20 mouse cellular contexts compared by ENCODE assay signal in the genomic region with DNA sequence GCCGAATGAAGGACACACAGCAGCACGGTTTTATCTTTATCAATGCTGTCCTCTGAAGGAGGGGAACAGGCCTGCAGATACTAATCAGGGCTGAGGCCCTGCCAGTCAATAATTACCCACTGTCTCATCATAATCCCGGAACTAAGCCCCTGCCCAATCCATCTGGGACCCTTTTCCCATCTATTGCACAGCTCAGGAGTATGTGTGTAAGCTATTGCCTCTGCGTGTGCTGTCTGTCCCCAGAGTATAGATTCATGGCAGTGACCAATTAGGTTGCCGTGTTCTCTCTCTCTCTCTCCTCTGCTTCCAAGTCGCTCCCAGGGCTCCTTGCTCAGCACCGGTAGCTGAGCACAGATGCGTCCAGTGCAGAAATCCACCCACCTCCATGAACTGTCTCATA.
DNase-seq lines count a peak whose midpoint lies in the region; ATAC-seq lines count a peak whose summit lies in the region.
"Had no signal": no experiment of that assay in that cellular context is flagged by ENCODE, and none has a peak within 500 bp of the region (broad histone marks: within the 10 kb centered on the region; RNA-seq: fewer than 3 reads in every experiment).

No protein-coding gene starts in this region.

- H3K36me3 ChIP-seq in neural tube, embryonic 11.5 days (ENCODE audit: control insufficient read depth, insufficient read depth, low read length) = no peaks in the 10 kb centered on the region
- no peaks in the 10 kb centered on the region for H3K36me3 ChIP-seq in hindbrain, embryonic 13.5 days
- H3K36me3 ChIP-seq in midbrain, embryonic 13.5 days = no peaks in the 10 kb centered on the region
- H3K36me3 ChIP-seq: limb, embryonic 15.5 days; liver, embryonic 15.5 days had no signal

- DNase-seq in neural tube, embryonic 11.5 days (ENCODE audit: low spot score) = peak; percentile 40
- DNase-seq in neural tube, embryonic 10.5 days (ENCODE audit: extremely low spot score, low spot score) = no peak
- DNase-seq in retina, postnatal 1 day = peak; percentile 90
- DNase-seq in left cerebral cortex, postnatal 36 days (ENCODE audit: low spot score in 2 of 2) = no peak
- no peak for DNase-seq in frontal cortex, adult 2 months (ENCODE audit: extremely low spot score in 1 of 2, low spot score in 1 of 2)
- no peak for DNase-seq in cerebellum, adult 11-12 months
- DNase-seq: adrenal gland, postnatal 10 days; cerebellum, adult 11 months; cerebellum, postnatal 14 days; heart, postnatal 14 days; right cerebral cortex, postnatal 25 days; thymus, postnatal 36 days had no signal

- 84% methylated on average over 8 of the region's 8 CpGs for WGBS in neural tube, embryonic 11.5 days
- WGBS in hindbrain, embryonic 13.5 days = 30% methylated on average over 8 of the region's 8 CpGs
- WGBS in midbrain, embryonic 13.5 days = 30% methylated on average over 8 of the region's 8 CpGs

- H3K4me2 ChIP-seq in neural tube, embryonic 11.5 days (ENCODE audit: low read depth) = no peak overlapping the region
- no peak overlapping the region for H3K4me2 ChIP-seq in hindbrain, embryonic 13.5 days
- 0 out of 2 replicates have a peak overlapping the region, but pooled peaks have one; percentile 19 for H3K4me2 ChIP-seq in midbrain, embryonic 13.5 days (replicated peaks)
- H3K4me2 ChIP-seq: forebrain, embryonic 13.5 days; heart, embryonic 11.5 days; limb, embryonic 15.5 days; liver, embryonic 15.5 days had no signal

- no peak overlapping the region for H3K9ac ChIP-seq in neural tube, embryonic 11.5 days (ENCODE audit: low read length)
- H3K9ac ChIP-seq in hindbrain, embryonic 13.5 days = no peak overlapping the region
- no peak overlapping the region for H3K9ac ChIP-seq in midbrain, embryonic 13.5 days (replicated peaks)
- H3K9ac ChIP-seq: forebrain, embryonic 13.5 days; limb, embryonic 15.5 days; liver, embryonic 15.5 days had no signal

- H3K4me1 ChIP-seq in neural tube, embryonic 11.5 days (ENCODE audit: control insufficient read depth, insufficient read depth, low read length) = no peaks in the 10 kb centered on the region
- peaks cover 16% of the 10 kb centered on the region for H3K4me1 ChIP-seq in hindbrain, embryonic 13.5 days (replicated peaks)
- peaks cover 13% of the 10 kb centered on the region for H3K4me1 ChIP-seq in midbrain, embryonic 13.5 days (replicated peaks)
- H3K4me1 ChIP-seq: limb, embryonic 15.5 days; liver, embryonic 15.5 days had no signal

- H3K9me3 ChIP-seq in neural tube, embryonic 11.5 days (ENCODE audit: control insufficient read depth, low read length) = no peaks in the 10 kb centered on the region
- no peaks in the 10 kb centered on the region for H3K9me3 ChIP-seq in hindbrain, embryonic 13.5 days
- H3K9me3 ChIP-seq in midbrain, embryonic 13.5 days = no peaks in the 10 kb centered on the region
- H3K9me3 ChIP-seq: forebrain, embryonic 13.5 days; limb, embryonic 15.5 days; liver, embryonic 15.5 days had no signal

- H3K27ac ChIP-seq in neural tube, embryonic 11.5 days (ENCODE audit: low read depth, low read length) = no peak overlapping the region
- 0 out of 2 replicates have a peak overlapping the region, but pooled peaks have one; percentile 50 for H3K27ac ChIP-seq in hindbrain, embryonic 13.5 days
- H3K27ac ChIP-seq in midbrain, embryonic 13.5 days = 0 out of 2 replicates have a peak overlapping the region, but pooled peaks have one; percentile 39
- H3K27ac ChIP-seq: forebrain, embryonic 13.5 days; limb, embryonic 15.5 days; liver, embryonic 15.5 days had no signal

- peak; percentile 45 for ATAC-seq in neural tube, embryonic 11.5 days (ENCODE audit: insufficient read depth, low FRiP score, low TSS enrichment)
- peak; percentile 52; the same call in 1 of the 2 replicates for ATAC-seq in hindbrain, embryonic 13.5 days (ENCODE audit: low FRiP score)
- ATAC-seq in midbrain, embryonic 13.5 days = peak; percentile 86
- ATAC-seq: forebrain, embryonic 13.5 days; inflammation-experienced regulatory T-cells, adult 6 months; lung, postnatal 0 days had no signal

- intact Hi-C loops in left cerebral cortex, postnatal 36 days (cut with DNase I) = no loop called here

- H3K27me3 ChIP-seq in neural tube, embryonic 11.5 days (ENCODE audit: control insufficient read depth, insufficient read depth, low read length) = no peaks in the 10 kb centered on the region
- 0 out of 2 replicates have a peak, but pooled peaks cover 8% of the 10 kb centered on the region for H3K27me3 ChIP-seq in hindbrain, embryonic 13.5 days
- H3K27me3 ChIP-seq in midbrain, embryonic 13.5 days = no peaks in the 10 kb centered on the region
- H3K27me3 ChIP-seq: limb, embryonic 15.5 days; liver, embryonic 15.5 days had no signal

- no peak overlapping the region for H3K4me3 ChIP-seq in neural tube, embryonic 11.5 days (ENCODE audit: low read depth, low read length)
- H3K4me3 ChIP-seq in hindbrain, embryonic 13.5 days = no peak overlapping the region
- no peak overlapping the region for H3K4me3 ChIP-seq in midbrain, embryonic 13.5 days (replicated peaks)
- H3K4me3 ChIP-seq: forebrain, embryonic 13.5 days; limb, embryonic 15.5 days; liver, embryonic 15.5 days had no signal

Comparison
In these comparisons a context has a peak if more than half of its experiments do, and no peak if none do; other contexts are left out.
1. DNase-seq: peak in neural tube, embryonic 11.5 days (single experiment) and retina, postnatal 1 day (single experiment); none in neural tube, embryonic 10.5 days (single experiment), left cerebral cortex, postnatal 36 days (0 of 2), frontal cortex, adult 2 months (0 of 2) and cerebellum, adult 11-12 months (single experiment).
2. Peak in every context shown above with its lines, with median percentiles within 50 percentile points of each other: ATAC-seq.